Mouse (Mus musculus) NIH3T3 (cell line): ENCODE measurements around the gene Elf2.

Experiments used
- DNase-seq: peaks from one replicate; pipeline ENCODE4 v3.0.0-alpha.2; 2012; ENCODE audit warnings: low read depth

Gene Elf2

GRCm38 (mm10) chr3:51330086-51330485 lies 10.4 kb downstream of the Elf2 start:
- DNase-seq = no peak

GRCm38 (mm10) chr3:51328546-51328945 lies 11.9 kb downstream of the Elf2 start:
- DNase-seq = no peak

GRCm38 (mm10) chr3:51327817-51328216 lies 12.6 kb downstream of the Elf2 start:
- DNase-seq = no peak

GRCm38 (mm10) chr3:51327429-51327797 lies 13.1 kb downstream of the Elf2 start:
- DNase-seq = peak; percentile 40

- DNase-seq = peak; percentile 83
Measured at GRCm38 (mm10) chr3:51326664-51327428, 13.6 kb downstream of the Elf2 start.

- no peak for DNase-seq
Measured at GRCm38 (mm10) chr3:51325475-51325874, 15.0 kb downstream of the Elf2 start.

- no peak for DNase-seq
Measured at GRCm38 (mm10) chr3:51323006-51323405, 17.5 kb downstream of the Elf2 start.

GRCm38 (mm10) chr3:51322326-51322725 lies 18.1 kb downstream of the Elf2 start:
- DNase-seq = no peak

- DNase-seq = no peak
Measured at GRCm38 (mm10) chr3:51321141-51321540, 19.3 kb downstream of the Elf2 start.

- peak; percentile 38 for DNase-seq
Measured at GRCm38 (mm10) chr3:51318053-51318452, 22.4 kb downstream of the Elf2 start.

GRCm38 (mm10) chr3:51316876-51317275 lies 23.6 kb downstream of the Elf2 start:
- DNase-seq = no peak

GRCm38 (mm10) chr3:51311638-51312037 lies 28.8 kb downstream of the Elf2 start:
- DNase-seq = no peak

GRCm38 (mm10) chr3:51310098-51310497 lies 30.4 kb downstream of the Elf2 start:
- peak; percentile 26 for DNase-seq

- no peak for DNase-seq
Measured at GRCm38 (mm10) chr3:51306621-51307020, 33.8 kb downstream of the Elf2 start.

GRCm38 (mm10) chr3:51305961-51306360 lies 34.5 kb downstream of the Elf2 start:
- DNase-seq = no peak

- no peak for DNase-seq
Measured at GRCm38 (mm10) chr3:51302971-51303476, 37.4 kb downstream of the Elf2 start.

GRCm38 (mm10) chr3:51301583-51301982 lies 38.9 kb downstream of the Elf2 start:
- no peak for DNase-seq

GRCm38 (mm10) chr3:51296790-51297189 lies 43.7 kb downstream of the Elf2 start:
- peak; percentile 29 for DNase-seq

GRCm38 (mm10) chr3:51295225-51295624 lies 45.2 kb downstream of the Elf2 start:
- DNase-seq = peak; percentile 51

- no peak for DNase-seq
Measured at GRCm38 (mm10) chr3:51294251-51294650, 46.2 kb downstream of the Elf2 start.

GRCm38 (mm10) chr3:51288880-51289821 lies 51.3 kb downstream of the Elf2 start:
- DNase-seq = peak; percentile 93

- DNase-seq = no peak
Measured at GRCm38 (mm10) chr3:51284375-51284774, 56.1 kb downstream of the Elf2 start.

GRCm38 (mm10) chr3:51281727-51282126 lies 58.7 kb downstream of the Elf2 start:
- DNase-seq = no peak
